Mouse (Mus musculus) cerebellum, adult 2 months (tissue): ENCODE data around the gene 2700081O15Rik. TPM values are rescaled to one million over a fixed set of nuclear protein-coding genes. Genes with fewer than 3 reads are reported as not detected.

ENCODE experiments used
- DNase-seq, 2 experiments: peaks; one replicate each; pipeline ENCODE4 v3.0.0; 2021
- H3K27ac ChIP-seq: fragments of 200-500 bp; 2 replicates; pipeline ENCODE4 v1.5.1; 2012; ENCODE audit warnings: low read length, control low read depth, inconsistent platforms; ENCODE audit not compliant: insufficient read depth
- H3K27me3 ChIP-seq: fragments of 200-500 bp; 2 replicates; pipeline ENCODE4 v1.6.1; 2012; ENCODE audit warnings: inconsistent platforms, mild to moderate bottlenecking, low read length, moderate library complexity; ENCODE audit not compliant: control insufficient read depth, insufficient read depth
- H3K4me1 ChIP-seq: fragments of 200-500 bp; 2 replicates; pipeline ENCODE4 v1.6.1; 2011; ENCODE audit warnings: low read length; ENCODE audit not compliant: control insufficient read depth, insufficient read depth
- H3K4me3 ChIP-seq: fragments of 200-500 bp; replicated peaks from 2 replicates; pipeline ENCODE3; 2011; ENCODE audit warnings: mild to moderate bottlenecking, low read depth, low read length, control low read depth; ENCODE audit not compliant: insufficient read depth
- CTCF ChIP-seq: fragments of 200-500 bp; IDR thresholded peaks from 2 replicates; pipeline ENCODE4 v1.5.1; 2011; ENCODE audit warnings: low read depth, mild to moderate bottlenecking, control low read depth, low read length, moderate library complexity, borderline replicate concordance; ENCODE audit not compliant: insufficient read depth
- POLR2A ChIP-seq: fragments of 200-500 bp; IDR thresholded peaks from 2 replicates; pipeline ENCODE4 v1.6.1; 2011; ENCODE audit warnings: low read length, control low read depth, borderline replicate concordance; ENCODE audit not compliant: insufficient read depth
- WGBS: fragments of 180-500 bp; shearing (Covaris S2); methylation state at CpG from one replicate; pipeline ENCODE4 v1.1.7; 2018; 5-methylcytosine and 5-hydroxymethylcytosine counted together
- polyA plus RNA-seq: library from polyadenylated mRNA; depleted of rRNA; stranded (reverse); fragments of >200 nt; gene quantifications from 2 replicates; pipeline ENCODE4 v1.2.3, GENCODE M21; 2012

The 2700081O15Rik gene
- polyA plus RNA-seq, 1 experiment: 16.3 TPM

DNA sequence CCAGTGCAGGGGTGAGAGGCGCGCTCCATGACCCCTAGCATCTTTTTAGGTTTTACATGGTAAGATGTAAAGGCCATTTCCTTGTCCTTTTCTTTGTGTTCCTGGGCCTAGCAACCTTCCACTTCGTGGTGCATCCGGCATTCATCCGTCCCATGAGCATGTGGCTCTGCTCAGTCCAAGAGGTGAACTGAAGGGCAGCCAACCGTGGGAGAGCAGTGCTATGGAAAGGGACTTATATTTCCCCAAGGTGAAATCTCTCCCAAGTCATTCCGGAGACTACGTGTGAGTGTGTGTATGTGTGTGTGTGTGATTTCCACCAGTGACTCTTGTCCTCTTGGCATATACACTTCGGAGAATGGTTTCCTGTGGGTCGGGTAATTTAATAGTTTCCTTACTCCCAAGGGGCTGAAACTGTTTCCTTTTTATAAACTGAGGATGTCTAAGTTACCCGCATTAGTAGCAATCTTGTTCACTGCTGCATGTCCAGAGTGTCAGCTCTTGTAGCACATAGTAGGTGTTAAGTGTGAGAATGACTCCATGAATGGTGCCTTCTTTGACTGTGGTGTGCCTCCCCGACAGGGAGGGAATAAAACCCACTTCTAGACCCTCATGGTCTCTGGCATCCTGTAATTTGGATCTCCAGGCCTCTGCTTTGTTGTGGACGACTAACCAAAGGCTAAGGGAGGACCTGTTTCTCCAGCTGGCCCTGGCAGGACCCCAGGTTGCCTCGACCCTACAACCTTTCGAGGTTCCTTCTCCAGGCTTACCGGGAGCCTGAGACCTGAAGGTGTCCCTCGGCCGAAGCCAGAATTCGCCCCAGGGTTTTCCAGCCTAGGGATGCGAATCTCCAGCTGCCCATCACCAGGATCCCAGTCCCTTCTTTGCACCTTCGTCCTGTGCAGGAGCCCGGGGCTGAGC lies 1.2 kb upstream of the 2700081O15Rik start:
- Histone ChIP-seq H3K27ac (no peak overlapping the region), H3K4me1 (no peaks in the 10 kb centered on the region), H3K27me3 (no peaks in the 10 kb centered on the region; the same call in 1 of the 2 replicates), H3K4me3 (peak overlapping the region; percentile 79)
- no peak for DNase-seq
- WGBS: 49% methylated on average over 22 of the region's 22 CpGs
- TF ChIP-seq CTCF (no peak), POLR2A (no peak)

DNA sequence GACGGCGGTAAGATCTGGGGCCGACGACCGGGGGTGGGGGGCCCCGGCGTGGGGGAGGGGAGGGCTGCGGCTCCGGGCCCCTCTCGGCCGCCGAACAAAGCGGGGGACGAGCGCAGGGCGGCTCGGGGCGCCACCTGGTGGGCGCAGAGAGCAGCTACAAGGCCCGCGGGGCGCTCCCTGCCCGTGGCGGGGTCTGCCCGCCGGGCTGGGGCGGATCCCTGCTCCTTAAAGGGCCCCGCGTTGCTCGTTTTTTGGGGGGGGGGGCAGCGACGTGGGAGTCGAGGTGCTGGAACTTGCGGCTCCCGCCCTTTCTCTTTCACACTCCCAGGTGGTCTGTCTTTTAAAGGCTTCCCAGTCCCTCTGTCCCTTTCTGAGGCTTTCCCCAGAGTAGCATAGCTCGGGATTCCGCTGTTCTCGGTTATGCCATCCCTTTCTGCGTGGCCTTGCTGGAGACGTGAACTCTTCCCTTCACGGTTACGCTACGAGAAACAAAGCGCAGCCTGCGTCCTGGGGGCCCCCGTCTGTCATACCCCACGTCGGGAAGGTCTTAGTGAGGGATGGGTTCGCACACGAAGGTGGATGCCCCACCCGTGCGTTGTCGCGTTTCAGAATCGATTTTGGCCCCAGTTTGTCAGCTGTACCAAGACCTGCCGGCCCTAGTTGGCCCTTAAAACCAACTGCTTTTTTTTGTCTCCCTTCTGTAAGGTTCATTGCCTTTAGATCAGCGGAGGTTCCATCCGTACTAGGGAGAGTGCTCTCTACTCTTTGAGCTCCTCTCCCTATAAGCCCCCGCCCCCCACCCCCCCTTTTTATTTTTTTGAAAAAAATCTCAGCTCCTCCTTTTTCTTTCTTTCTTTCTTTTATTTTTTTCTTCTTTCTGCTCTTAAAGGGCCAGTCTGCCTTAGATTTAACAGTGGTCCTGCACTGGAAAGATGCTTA lies 755 bp downstream of the 2700081O15Rik start:
- peak overlapping the region; percentile 79 for H3K4me3 ChIP-seq
- no peaks in the 10 kb centered on the region; the same call in 1 of the 2 replicates for H3K27me3 ChIP-seq
- WGBS: 1% methylated on average over 55 of the region's 59 CpGs
- no peaks in the 10 kb centered on the region for H3K4me1 ChIP-seq
- 0 out of 2 replicates have a peak overlapping the region, but pooled peaks have one; percentile 3 for H3K27ac ChIP-seq
- peak; percentile 76 to 79 for DNase-seq
- TF ChIP-seq CTCF (peak; percentile 69), POLR2A (no peak)

DNA sequence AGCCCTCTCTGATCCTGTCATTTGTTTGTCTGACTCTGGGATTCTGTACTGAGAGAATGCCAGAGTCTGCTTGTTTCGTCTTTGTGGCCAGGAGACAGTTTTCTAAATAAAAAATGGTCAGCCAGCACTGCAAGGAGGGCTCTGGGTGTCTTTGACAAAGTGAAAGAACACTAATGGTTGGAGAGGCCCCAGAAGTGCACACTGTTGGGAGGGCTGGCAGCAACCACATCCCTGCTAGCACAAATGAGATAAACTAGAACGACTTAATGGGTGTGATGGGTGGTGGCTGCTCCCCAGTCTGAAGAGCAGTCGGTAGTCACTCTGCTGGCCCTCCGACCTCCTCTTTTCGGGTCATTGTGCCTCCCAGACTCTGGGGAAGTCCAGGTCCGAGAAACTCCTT lies 1.7 kb downstream of the 2700081O15Rik start:
- Histone ChIP-seq H3K27me3 (no peaks in the 10 kb centered on the region; the same call in 1 of the 2 replicates), H3K27ac (no peak overlapping the region), H3K4me1 (no peaks in the 10 kb centered on the region), H3K4me3 (no peak overlapping the region)
- no peak for DNase-seq
- TF ChIP-seq CTCF (no peak), POLR2A (no peak)
- WGBS: 52% methylated on average over 6 of the region's 6 CpGs

DNA sequence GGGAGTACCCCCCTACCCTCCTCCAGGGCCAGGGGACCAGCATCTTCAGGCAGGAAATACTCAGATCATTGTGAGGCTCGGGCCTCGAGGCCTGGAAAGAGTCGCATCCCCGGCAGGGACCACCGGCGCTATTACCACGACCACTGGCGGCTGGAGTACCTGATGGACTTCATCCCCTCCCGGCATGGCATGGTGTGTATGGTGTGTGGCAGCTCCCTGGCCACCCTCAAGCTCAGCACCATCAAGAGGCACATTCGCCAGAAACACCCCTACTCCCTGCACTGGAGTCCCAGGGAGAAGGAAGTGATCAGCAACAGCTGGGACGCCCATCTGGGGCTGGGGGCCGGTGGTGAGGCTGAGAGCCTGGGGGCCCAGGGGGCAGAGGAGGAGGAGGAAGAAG lies 2.7 kb downstream of the 2700081O15Rik start:
- WGBS: 49% methylated on average over 12 of the region's 12 CpGs
- no peak overlapping the region for H3K4me3 ChIP-seq

DNA sequence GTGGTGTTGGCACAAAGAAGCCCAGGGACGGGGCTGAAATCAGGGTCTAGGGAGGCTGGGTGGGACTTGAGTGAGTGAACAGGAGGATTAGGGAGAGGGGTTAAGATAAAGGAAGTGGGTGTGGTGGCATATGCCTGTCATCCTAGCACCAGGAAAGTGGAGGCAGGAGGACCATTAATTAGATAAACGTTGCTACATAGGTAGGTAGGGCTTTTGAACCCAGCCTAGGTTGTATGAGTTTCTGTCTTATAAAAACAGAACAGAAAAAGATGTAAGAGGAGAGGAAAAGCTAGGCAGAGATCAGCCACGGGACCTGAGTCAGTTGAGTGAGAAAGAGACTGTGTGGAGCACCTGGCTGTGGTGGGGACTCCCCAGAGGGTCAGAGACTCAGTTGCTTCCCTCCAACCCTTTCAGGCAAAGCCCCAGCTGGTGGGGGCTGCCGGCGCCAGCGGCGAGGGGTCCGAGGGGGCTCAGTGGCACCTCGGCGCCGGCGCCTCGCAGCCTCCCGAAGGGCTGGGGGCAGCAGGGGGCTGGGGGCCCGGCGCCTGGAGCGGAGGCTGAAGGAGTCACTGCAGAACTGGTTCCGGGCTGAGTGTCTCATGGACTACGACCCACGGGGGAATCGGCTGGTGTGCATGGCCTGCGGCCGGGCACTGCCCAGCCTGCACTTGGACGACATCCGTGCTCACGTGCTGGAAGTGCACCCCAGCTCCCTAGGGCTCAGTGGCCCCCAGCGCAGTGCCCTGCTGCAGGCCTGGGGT lies 3.6 kb downstream of the 2700081O15Rik start:
- no peak overlapping the region for H3K27ac ChIP-seq
- peak in 1 of 2 experiments; percentile 24 for DNase-seq
- WGBS: 59% methylated on average over 27 of the region's 27 CpGs
- H3K4me1 ChIP-seq: no peaks in the 10 kb centered on the region
- H3K4me3 ChIP-seq: no peak overlapping the region
- H3K27me3 ChIP-seq: no peaks in the 10 kb centered on the region; the same call in 1 of the 2 replicates
- no peak for TF ChIP-seq CTCF
- no peak for TF ChIP-seq POLR2A

More for the DNA sequence above, 2.7 kb downstream of the 2700081O15Rik start:
- DNase-seq: no peak
- no peaks in the 10 kb centered on the region; the same call in 1 of the 2 replicates for H3K27me3 ChIP-seq
- no peaks in the 10 kb centered on the region for H3K4me1 ChIP-seq
- H3K27ac ChIP-seq: no peak overlapping the region
- TF ChIP-seq CTCF (no peak), POLR2A (no peak)

DNA sequence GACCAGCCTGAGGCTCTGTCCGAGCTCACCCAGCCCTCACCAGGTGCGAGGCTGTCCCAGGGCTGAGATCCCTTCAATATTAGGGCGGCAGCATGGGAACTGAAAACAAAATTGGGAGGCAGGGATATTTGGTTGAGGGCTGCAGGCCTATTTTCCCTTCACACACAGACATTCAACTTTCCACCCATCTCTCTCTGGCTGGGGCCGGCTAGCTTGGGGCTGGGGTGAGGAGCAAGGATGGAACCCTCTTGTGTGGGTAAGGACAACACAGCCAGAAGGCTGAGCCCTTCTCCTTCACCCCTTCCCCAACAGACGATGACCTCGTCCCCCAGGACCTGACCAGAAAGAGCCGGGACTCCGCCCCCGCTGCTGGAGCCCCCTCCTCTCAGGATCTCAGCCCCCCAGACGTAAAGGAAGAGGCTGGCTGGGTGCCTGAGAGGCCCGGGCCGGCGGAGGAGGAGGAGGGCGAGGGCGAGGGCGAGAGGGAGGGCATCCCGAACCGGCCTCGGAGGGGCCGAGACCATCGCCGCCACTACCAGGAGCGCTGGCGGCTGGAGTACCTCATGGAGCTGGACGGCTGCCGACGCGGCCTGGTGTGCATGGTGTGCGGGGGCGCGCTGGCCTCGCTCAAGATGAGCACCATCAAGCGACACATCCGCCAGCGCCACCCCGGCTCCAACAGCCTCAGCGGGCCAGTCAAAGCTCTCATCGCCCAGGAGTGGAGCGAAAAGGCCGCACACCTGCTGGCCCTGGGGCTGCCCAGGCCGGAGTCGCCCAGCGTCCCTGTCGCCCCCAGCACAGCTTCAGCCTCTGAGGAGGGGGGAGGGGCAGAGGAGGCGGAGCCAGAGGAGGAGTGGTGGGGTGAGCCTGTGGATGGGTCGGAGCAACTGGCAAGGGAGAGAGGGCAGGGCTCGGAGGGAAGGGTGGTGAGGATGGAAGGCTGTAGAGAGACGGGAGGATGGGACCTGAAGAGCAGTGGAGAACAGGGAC lies 4.5 kb downstream of the 2700081O15Rik start:
- TF ChIP-seq POLR2A (0 out of 2 replicates have a peak, but pooled peaks have one; percentile 24), CTCF (no peak)
- Histone ChIP-seq H3K27ac (no peak overlapping the region; the same call in 1 of the 2 replicates), H3K4me3 (peak overlapping the region; percentile 61), H3K4me1 (no peaks in the 10 kb centered on the region), H3K27me3 (no peaks in the 10 kb centered on the region; the same call in 1 of the 2 replicates)
- 18% methylated on average over 48 of the region's 48 CpGs for WGBS
- peak; percentile 61 to 70 for DNase-seq
